Mouse (Mus musculus) intestine, embryonic 14.5 days (tissue): ENCODE measurements around the gene Tcaim. TPM values are rescaled to one million over a fixed set of nuclear protein-coding genes. Genes with fewer than 3 reads are reported as not detected.

Source experiments
- ATAC-seq: fragments of 200-750 bp; cut with Nextera tagmentation; replicated peaks from 2 replicates; pipeline ENCODE4 v1.8.0; 2017; ENCODE audit warnings: low read depth, moderate number of reproducible peaks, moderate TSS enrichment, moderate library complexity; ENCODE audit not compliant: low FRiP score, low TSS enrichment
- DNase-seq: peaks from one replicate; pipeline ENCODE4 v3.0.0-alpha.2; 2018; ENCODE audit warnings: low spot score
- H3K27ac ChIP-seq: fragments of 300-500 bp; sonication (generic); 2 replicates; pipeline ENCODE4 v1.5.1; 2014; ENCODE audit warnings: low read depth, mild to moderate bottlenecking, control low read depth
- H3K27me3 ChIP-seq: fragments of 300-500 bp; sonication (generic); replicated peaks from 2 replicates; pipeline ENCODE4 v1.6.1; 2014; ENCODE audit warnings: low read length, control low read depth; ENCODE audit not compliant: control insufficient read depth, insufficient read depth
- H3K36me3 ChIP-seq: fragments of 300-500 bp; sonication (generic); 2 replicates; pipeline ENCODE4 v1.6.1; 2014; ENCODE audit warnings: low read length, control low read depth; ENCODE audit not compliant: control insufficient read depth, insufficient read depth
- H3K4me1 ChIP-seq: fragments of 300-500 bp; sonication (generic); replicated peaks from 2 replicates; pipeline ENCODE4 v1.6.1; 2014; ENCODE audit warnings: low read length, control low read depth, mixed read lengths; ENCODE audit not compliant: control insufficient read depth, insufficient read depth
- H3K4me2 ChIP-seq: fragments of 300-500 bp; sonication (generic); 2 replicates; pipeline ENCODE4 v1.6.1; 2014; ENCODE audit warnings: low read length
- H3K4me3 ChIP-seq: fragments of 300-500 bp; sonication (generic); 2 replicates; pipeline ENCODE4 v1.5.1; 2014; ENCODE audit warnings: low read depth, low read length, control low read depth, mixed read lengths
- H3K9ac ChIP-seq: fragments of 300-500 bp; sonication (generic); 2 replicates; pipeline ENCODE4 v1.6.1; 2014; ENCODE audit warnings: mild to moderate bottlenecking, low read length
- H3K9me3 ChIP-seq: fragments of 300-500 bp; sonication (generic); 2 replicates; pipeline ENCODE4 v1.6.1; 2016; ENCODE audit warnings: low read length, control low read depth; ENCODE audit not compliant: control insufficient read depth
- WGBS: fragments of 180-500 bp; shearing (Covaris S2); extraction: QIAGEN DNeasy Blood & Tissue Kit; methylation state at CpG from one replicate; pipeline ENCODE4 v1.1.7; 2014; 5-methylcytosine and 5-hydroxymethylcytosine counted together
- polyA plus RNA-seq: library from polyadenylated mRNA; unstranded; fragments of >200 nt; fragmentation: Nextera tagmentation; extraction: Ambion mirVana; gene quantifications from 2 replicates; pipeline ENCODE4 v1.2.1, GENCODE M21; 2014

Tcaim gene
- 5.6 and 6.9 TPM in 2 replicates for polyA plus RNA-seq

DNA sequence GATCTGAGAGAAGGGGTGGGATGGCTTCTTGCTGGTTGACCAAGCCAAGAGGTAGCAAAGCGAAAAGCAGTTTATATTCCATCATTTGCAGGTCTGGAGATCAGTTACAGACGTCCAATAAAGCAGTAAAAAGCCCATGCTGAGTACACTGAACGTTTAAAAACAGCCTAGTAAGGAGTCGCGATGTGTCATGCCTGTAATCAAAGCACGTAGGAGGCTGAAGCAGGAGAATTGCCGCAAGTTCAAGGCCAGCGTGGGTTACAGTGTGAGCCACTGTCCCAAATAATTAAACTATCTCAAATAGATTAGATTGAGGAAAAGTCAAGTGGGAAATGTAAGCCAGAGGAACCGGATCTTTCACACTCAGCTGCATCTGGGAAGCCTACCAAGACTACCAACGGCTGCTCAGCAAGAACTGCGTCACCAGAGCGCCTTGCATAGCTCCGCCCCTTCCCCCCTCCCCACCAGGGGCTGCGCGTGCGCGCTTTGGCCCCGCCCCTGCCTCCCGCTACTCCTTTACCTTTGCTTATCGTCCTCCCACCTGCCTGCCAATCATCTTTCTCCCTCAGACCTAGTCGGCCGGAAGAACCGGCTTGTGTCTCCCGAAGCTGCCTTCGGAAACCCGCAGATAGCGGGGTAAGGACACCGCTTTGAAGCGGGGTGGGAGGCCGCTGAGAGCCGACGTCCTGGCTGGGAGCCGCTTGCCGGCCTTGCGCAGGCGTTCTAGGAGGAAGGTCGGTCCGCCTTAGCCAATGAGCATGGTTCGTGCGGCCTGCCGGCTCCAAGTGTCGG is at the start of gene Tcaim:
Gene Tcaim (plus strand): TSS at position 487 of the 792 bp plus-strand sequence.
- H3K36me3 ChIP-seq = no peaks in the 10 kb centered on the region
- peak within 1 kb of the TSS; percentile 89 for H3K4me2 ChIP-seq
- peak; percentile 97 for ATAC-seq
- H3K9me3 ChIP-seq = no peaks in the 10 kb centered on the region
- H3K27ac ChIP-seq = peak within 1 kb of the TSS; percentile 82
- no peaks in the 10 kb centered on the region for H3K27me3 ChIP-seq
- H3K4me1 ChIP-seq = peaks cover 9% of the 10 kb centered on the region
- peak; percentile 95 for DNase-seq
- H3K9ac ChIP-seq = peak within 1 kb of the TSS; percentile 69
- 7% methylated on average over 42 of the region's 42 CpGs for WGBS
- H3K4me3 ChIP-seq = peak within 1 kb of the TSS; percentile 73

- Histone ChIP-seq H3K27ac (no peak overlapping the region), H3K27me3 (no peaks in the 10 kb centered on the region), H3K36me3 (no peaks in the 10 kb centered on the region), H3K4me2 (no peak overlapping the region), H3K9ac (no peak overlapping the region), H3K4me3 (no peak overlapping the region), H3K9me3 (no peaks in the 10 kb centered on the region), H3K4me1 (no peaks in the 10 kb centered on the region)
- ATAC-seq (no peak), DNase-seq (no peak)
- 57% methylated on average over 2 of the region's 2 CpGs for WGBS
These were observed 47.7 kb upstream of the Tcaim start for GRCm38 (mm10) chr9:122757614-122758013.

- no peaks in the 10 kb centered on the region for H3K27me3 ChIP-seq
- no peak overlapping the region for H3K4me2 ChIP-seq
- H3K9ac ChIP-seq = no peak overlapping the region
- no peaks in the 10 kb centered on the region for H3K4me1 ChIP-seq
- H3K36me3 ChIP-seq = no peaks in the 10 kb centered on the region
- DNase-seq = no peak
- H3K4me3 ChIP-seq = no peak overlapping the region
- no peak for ATAC-seq
- no peak overlapping the region for H3K27ac ChIP-seq
- no peaks in the 10 kb centered on the region for H3K9me3 ChIP-seq
These were observed 45.2 kb upstream of the Tcaim start for GRCm38 (mm10) chr9:122760111-122760510.

- Histone ChIP-seq H3K4me1 (no peaks in the 10 kb centered on the region), H3K9ac (no peak overlapping the region), H3K4me3 (no peak overlapping the region), H3K9me3 (no peaks in the 10 kb centered on the region), H3K27ac (no peak overlapping the region), H3K27me3 (no peaks in the 10 kb centered on the region), H3K36me3 (no peaks in the 10 kb centered on the region), H3K4me2 (no peak overlapping the region)
- no peak for ATAC-seq
- 74% methylated on average over 5 of the region's 5 CpGs for WGBS
- no peak for DNase-seq
These were observed 20.1 kb upstream of the Tcaim start for GRCm38 (mm10) chr9:122785231-122785630.

- no peak for DNase-seq
- Histone ChIP-seq H3K9ac (no peak overlapping the region), H3K4me2 (no peak overlapping the region), H3K9me3 (no peaks in the 10 kb centered on the region), H3K4me1 (no peaks in the 10 kb centered on the region), H3K27me3 (no peaks in the 10 kb centered on the region), H3K36me3 (no peaks in the 10 kb centered on the region), H3K27ac (no peak overlapping the region), H3K4me3 (no peak overlapping the region)
- 84% methylated on average over 1 of the region's 1 CpGs for WGBS
- ATAC-seq = no peak
These were observed 18.8 kb upstream of the Tcaim start for GRCm38 (mm10) chr9:122786534-122786933.

DNA sequence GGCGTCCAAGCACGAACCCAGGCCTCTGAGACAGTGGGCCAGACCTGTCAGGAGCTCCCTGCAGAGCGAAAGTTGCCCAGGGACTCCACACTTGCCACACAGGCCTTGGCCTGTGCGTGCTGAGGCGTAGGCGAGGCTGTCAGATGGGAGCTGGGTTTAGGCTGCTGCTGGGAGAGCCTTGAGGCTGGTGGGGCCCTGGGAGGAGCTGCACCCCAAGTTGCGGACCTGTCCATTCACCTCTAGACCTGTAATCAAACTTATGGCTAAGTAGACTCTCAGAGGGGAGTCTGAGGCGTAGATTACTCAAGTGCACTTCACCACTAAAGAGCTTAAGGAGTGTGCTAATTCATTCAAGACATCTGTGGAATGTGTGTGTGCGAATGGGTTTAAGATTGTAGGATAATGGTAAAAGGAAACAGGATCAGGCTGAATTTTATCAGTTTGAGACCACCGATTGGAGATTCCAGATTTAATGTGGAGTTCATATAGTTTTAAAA is 554 bp downstream of the Tcaim start:
- ATAC-seq = no peak
- H3K27me3 ChIP-seq = no peaks in the 10 kb centered on the region
- 0 out of 2 replicates have a peak, but pooled peaks cover 4% of the 10 kb centered on the region for H3K36me3 ChIP-seq
- peaks cover 9% of the 10 kb centered on the region for H3K4me1 ChIP-seq
- peak overlapping the region; percentile 73 for H3K4me3 ChIP-seq
- no peaks in the 10 kb centered on the region for H3K9me3 ChIP-seq
- no peak for DNase-seq
- H3K9ac ChIP-seq = peak overlapping the region; percentile 69
- peak overlapping the region; percentile 89 for H3K4me2 ChIP-seq
- peak overlapping the region; percentile 82 for H3K27ac ChIP-seq
- 8% methylated on average over 10 of the region's 10 CpGs for WGBS

- Histone ChIP-seq H3K4me3 (no peak overlapping the region), H3K9ac (no peak overlapping the region), H3K4me1 (peaks cover 9% of the 10 kb centered on the region), H3K9me3 (no peaks in the 10 kb centered on the region), H3K27ac (no peak overlapping the region), H3K27me3 (no peaks in the 10 kb centered on the region), H3K36me3 (0 out of 2 replicates have a peak, but pooled peaks cover 8% of the 10 kb centered on the region), H3K4me2 (no peak overlapping the region)
- no peak for ATAC-seq
- WGBS = 93% methylated on average over 2 of the region's 2 CpGs
- no peak for DNase-seq
These were observed 1.8 kb downstream of the Tcaim start for GRCm38 (mm10) chr9:122807186-122807585.

GRCm38 (mm10) chr9:122810212-122810611 is 4.9 kb downstream of the Tcaim start:
- Histone ChIP-seq H3K27me3 (no peaks in the 10 kb centered on the region), H3K4me1 (peaks cover 9% of the 10 kb centered on the region), H3K9ac (no peak overlapping the region), H3K4me3 (no peak overlapping the region), H3K4me2 (no peak overlapping the region), H3K9me3 (no peaks in the 10 kb centered on the region), H3K27ac (no peak overlapping the region), H3K36me3 (peaks cover 15% of the 10 kb centered on the region; the same call in 1 of the 2 replicates)
- ATAC-seq = no peak
- 89% methylated on average over 3 of the region's 3 CpGs for WGBS
- no peak for DNase-seq

- no peak overlapping the region for H3K9ac ChIP-seq
- H3K4me3 ChIP-seq = no peak overlapping the region
- H3K27ac ChIP-seq = no peak overlapping the region
- H3K36me3 ChIP-seq = peaks cover 24% of the 10 kb centered on the region; the same call in 1 of the 2 replicates
- ATAC-seq = no peak
- no peak overlapping the region for H3K4me2 ChIP-seq
- no peaks in the 10 kb centered on the region for H3K4me1 ChIP-seq
- DNase-seq = no peak
- H3K27me3 ChIP-seq = no peaks in the 10 kb centered on the region
- H3K9me3 ChIP-seq = no peaks in the 10 kb centered on the region
- 89% methylated on average over 5 of the region's 5 CpGs for WGBS
These were observed 7.0 kb downstream of the Tcaim start for GRCm38 (mm10) chr9:122812386-122812785.
